Mouse (Mus musculus): Measurements from ENCODE around the gene Tbc1d1. TPM values are rescaled to one million over a fixed set of nuclear protein-coding genes. Genes with fewer than 3 reads are reported as not detected.

The Tbc1d1 gene
- polyA plus RNA-seq, 1 experiment from 2014 or later, result 9.5 TPM

Small RNAs within 50 kb of the gene (microRNA-seq; reads per million reads assigned to microRNA genes)
- not detected for gene Gm22395

Other genes with a start within 250 kb of the Tbc1d1 start
- 8.9 and 9.0 TPM in 2 replicates for gene Rell1, start 187.4 kb upstream of the Tbc1d1 start, polyA plus RNA-seq (2015; fragmentation: Nextera tagmentation; extraction: Ambion mirVana)
- gene Pgm2, start 63.4 kb upstream of the Tbc1d1 start, polyA plus RNA-seq (2015; fragmentation: Nextera tagmentation; extraction: Ambion mirVana), result 17.3 and 17.7 TPM in 2 replicates

Measured in midbrain, embryonic 15.5 days (tissue).